In genomic region chr12:84068986-84069385, GRCm38 (mm10) we compare ENCODE assay signal across 8 mouse cellular contexts. TPM values are rescaled to one million over a fixed set of nuclear protein-coding genes. Genes with fewer than 3 reads are reported as not detected.
DNase-seq lines count a peak whose midpoint lies in the region; ATAC-seq and TF ChIP-seq lines count a peak whose summit lies in the region.
"Had no signal": no experiment of that assay in that cellular context is flagged by ENCODE, and none has a peak within 500 bp of the region (broad histone marks: within the 10 kb centered on the region; RNA-seq: fewer than 3 reads in every experiment).

Gene Acot5, plus strand, starts transcription at chr12:84069325.

- H3K9ac ChIP-seq in lung, embryonic 14.5 days, result no peak within 1 kb of the TSS; the same call in 1 of the 2 replicates
- peak within 1 kb of the TSS; percentile 41; the same call in 1 of the 2 replicates for H3K9ac ChIP-seq in forebrain, embryonic 14.5 days (ENCODE audit: low read length)
- peak within 1 kb of the TSS; percentile 21; the same call in 1 of the 2 replicates for H3K9ac ChIP-seq in limb, embryonic 14.5 days (ENCODE audit: low read depth, low read length, severe bottlenecking)
- H3K9ac ChIP-seq in stomach, embryonic 14.5 days (replicated peaks; ENCODE audit: low read depth, low read length), result peak within 1 kb of the TSS; percentile 14; the same call in 1 of the 2 replicates

- H3K4me3 ChIP-seq in lung, embryonic 14.5 days (ENCODE audit: low read depth, low read length), result peak within 1 kb of the TSS; percentile 41
- H3K4me3 ChIP-seq in lung, adult 2 months (replicated peaks; ENCODE audit: extremely low read depth, low read depth, low read length), result no peak within 1 kb of the TSS
- peak within 1 kb of the TSS; percentile 33 for H3K4me3 ChIP-seq in forebrain, embryonic 14.5 days (ENCODE audit: low read depth, low read length)
- peak within 1 kb of the TSS; percentile 39 for H3K4me3 ChIP-seq in limb, embryonic 14.5 days (replicated peaks; ENCODE audit: low read length)
- peak within 1 kb of the TSS; percentile 32 for H3K4me3 ChIP-seq in stomach, embryonic 14.5 days (ENCODE audit: low read depth, low read length)

- ATAC-seq in lung, embryonic 14.5 days (ENCODE audit: insufficient read depth), result no peak
- ATAC-seq in forebrain, embryonic 14.5 days, result no peak
- no peak for ATAC-seq in limb, embryonic 14.5 days (ENCODE audit: low FRiP score, low read depth)
- no peak for ATAC-seq in stomach, embryonic 14.5 days (ENCODE audit: insufficient number of reproducible peaks, insufficient read depth, low FRiP score, low read depth)

- WGBS in lung, embryonic 14.5 days, result 40% methylated on average over 9 of the region's 9 CpGs
- 44% methylated on average over 9 of the region's 9 CpGs for WGBS in lung, adult 2 months
- 55% methylated on average over 9 of the region's 9 CpGs for WGBS in forebrain, embryonic 14.5 days
- 48% methylated on average over 9 of the region's 9 CpGs for WGBS in limb, embryonic 14.5 days
- WGBS in stomach, embryonic 14.5 days, result 48% methylated on average over 9 of the region's 9 CpGs

- no peak for TF ChIP-seq POLR2A in lung, adult 2 months (IDR thresholded peaks at IDR 0.05; ENCODE audit: borderline replicate concordance, extremely low read depth, low read depth, low read length)
- no peak for TF ChIP-seq POLR2A in limb, embryonic 14.5 days (IDR thresholded peaks at IDR 0.05; ENCODE audit: borderline replicate concordance, extremely low read depth, insufficient read depth, insufficient read length)

- no peak for TF ChIP-seq CTCF in lung, embryonic 14.5 days (IDR thresholded peaks at IDR 0.05; ENCODE audit: low read depth)
- TF ChIP-seq CTCF in lung, adult 2 months (IDR thresholded peaks at IDR 0.05; ENCODE audit: insufficient read depth, low read length), result no peak

- no peaks in the 10 kb centered on the region for H3K9me3 ChIP-seq in lung, embryonic 14.5 days (ENCODE audit: low read depth, low read length)
- no peaks in the 10 kb centered on the region for H3K9me3 ChIP-seq in forebrain, embryonic 14.5 days (replicated peaks; ENCODE audit: control insufficient read depth, low read length)
- no peaks in the 10 kb centered on the region for H3K9me3 ChIP-seq in limb, embryonic 14.5 days (ENCODE audit: control insufficient read depth, low read length)
- H3K9me3 ChIP-seq in stomach, embryonic 14.5 days (ENCODE audit: control insufficient read depth, low read depth, low read length), result no peaks in the 10 kb centered on the region

- peak within 1 kb of the TSS; percentile 64 for H3K4me2 ChIP-seq in lung, embryonic 14.5 days
- peak within 1 kb of the TSS; percentile 53 for H3K4me2 ChIP-seq in forebrain, embryonic 14.5 days (ENCODE audit: low read length)
- peak within 1 kb of the TSS; percentile 57 for H3K4me2 ChIP-seq in limb, embryonic 14.5 days (replicated peaks; ENCODE audit: low read depth, low read length, severe bottlenecking)
- peak within 1 kb of the TSS; percentile 53 for H3K4me2 ChIP-seq in stomach, embryonic 14.5 days (replicated peaks; ENCODE audit: low read depth, low read length)

- no peaks in the 10 kb centered on the region for H3K36me3 ChIP-seq in lung, embryonic 14.5 days (ENCODE audit: insufficient read depth)
- H3K36me3 ChIP-seq in forebrain, embryonic 14.5 days (ENCODE audit: control insufficient read depth, insufficient read depth, low read length), result no peaks in the 10 kb centered on the region
- H3K36me3 ChIP-seq in limb, embryonic 14.5 days (ENCODE audit: control insufficient read depth, insufficient read depth, low read length), result no peaks in the 10 kb centered on the region
- no peaks in the 10 kb centered on the region for H3K36me3 ChIP-seq in stomach, embryonic 14.5 days (ENCODE audit: control insufficient read depth, insufficient read depth, low read length)

- no peak for DNase-seq in lung, embryonic 14.5 days
- no peak for DNase-seq in lung, adult 2 months
- no peak for DNase-seq in forebrain, embryonic 14.5 days (ENCODE audit: low spot score)
- DNase-seq in limb, embryonic 14.5 days (ENCODE audit: low spot score), result no peak
- DNase-seq in layer of hippocampus, postnatal 36 days, result no peak
- no peak for DNase-seq in gastrocnemius, postnatal 4 days (ENCODE audit: low spot score in 2 of 2)

- H3K27ac ChIP-seq in lung, embryonic 14.5 days (ENCODE audit: low read depth), result no peak within 1 kb of the TSS
- no peak within 1 kb of the TSS for H3K27ac ChIP-seq in forebrain, embryonic 14.5 days (ENCODE audit: low read depth, low read length)
- H3K27ac ChIP-seq in limb, embryonic 14.5 days (replicated peaks; ENCODE audit: low read depth, low read length), result no peak within 1 kb of the TSS
- no peak within 1 kb of the TSS for H3K27ac ChIP-seq in stomach, embryonic 14.5 days (ENCODE audit: low read length)

- no peaks in the 10 kb centered on the region for H3K4me1 ChIP-seq in lung, embryonic 14.5 days (ENCODE audit: insufficient read depth)
- no peaks in the 10 kb centered on the region for H3K4me1 ChIP-seq in lung, adult 2 months (ENCODE audit: control insufficient read depth, insufficient read depth, low read length)
- no peaks in the 10 kb centered on the region for H3K4me1 ChIP-seq in forebrain, embryonic 14.5 days (ENCODE audit: control insufficient read depth, insufficient read depth, low read length)
- no peaks in the 10 kb centered on the region for H3K4me1 ChIP-seq in limb, embryonic 14.5 days (ENCODE audit: control insufficient read depth, insufficient read depth, low read length)
- H3K4me1 ChIP-seq in stomach, embryonic 14.5 days (ENCODE audit: control insufficient read depth, insufficient read depth, low read length), result no peaks in the 10 kb centered on the region

- H3K27me3 ChIP-seq in lung, embryonic 14.5 days (ENCODE audit: insufficient read depth, low read length), result peaks cover 13% of the 10 kb centered on the region
- peaks cover 12% of the 10 kb centered on the region; the same call in 1 of the 2 replicates for H3K27me3 ChIP-seq in forebrain, embryonic 14.5 days (replicated peaks; ENCODE audit: control insufficient read depth, insufficient read depth, low read length)
- peaks cover 22% of the 10 kb centered on the region; the same call in 1 of the 2 replicates for H3K27me3 ChIP-seq in limb, embryonic 14.5 days (ENCODE audit: control insufficient read depth, insufficient read depth, low read length)
- H3K27me3 ChIP-seq in stomach, embryonic 14.5 days (ENCODE audit: control insufficient read depth, insufficient read depth, low read length), result peaks cover 15% of the 10 kb centered on the region

RNA-seq across cellular contexts. Expression of gene Acot5, which starts in this region (rescaled TPM):
- not detected in 2 replicates for polyA plus RNA-seq in lung, embryonic 14.5 days (2014; fragmentation: Nextera tagmentation; extraction: Ambion mirVana)
- polyA plus RNA-seq in lung, adult 2 months (2012; rRNA removed), result not detected in 2 replicates
- not detected in 2 replicates for polyA plus RNA-seq in forebrain, embryonic 14.5 days (2014; fragmentation: Nextera tagmentation; extraction: Ambion mirVana)
- polyA plus RNA-seq in limb, embryonic 14.5 days (2012; rRNA removed), result 0.10 and 0.13 TPM in 2 replicates
- not detected in 2 replicates for polyA plus RNA-seq in limb, embryonic 14.5 days (2014; fragmentation: Nextera tagmentation; extraction: Ambion mirVana)
- not detected in 2 replicates for polyA plus RNA-seq in stomach, embryonic 14.5 days (2014; fragmentation: Nextera tagmentation; extraction: Ambion mirVana)
- total RNA-seq in layer of hippocampus, postnatal 36 days (2021), result 1 to 10 TPM; 7.9 to 9.1 TPM
- under 1 TPM; 0.21 to 0.34 TPM for total RNA-seq in gastrocnemius, postnatal 4 days (2021)
- total RNA-seq: neutrophil, adult 5-6 weeks had no signal

Comparison
In these comparisons a context has a peak if more than half of its experiments do, and no peak if none do; other contexts are left out.
1. RNA of gene Acot5 (total RNA-seq): 7.9 to 9.1 TPM in layer of hippocampus, postnatal 36 days; 0.21 to 0.34 TPM in gastrocnemius, postnatal 4 days; every median in the first group is over 4 times any median in the second.
2. Peak in every context shown above with its lines, with median percentiles within 50 percentile points of each other: H3K4me2 ChIP-seq.